Mouse (Mus musculus) layer of hippocampus, postnatal 25 days (tissue): ENCODE measurements around the gene Srp68. TPM values are rescaled to one million over a fixed set of nuclear protein-coding genes. Genes with fewer than 3 reads are reported as not detected.

Experiments
- DNase-seq, 2 experiments: peaks; one replicate each; pipeline ENCODE4 v3.0.0; 2022; ENCODE audit warnings: mixed read lengths in 2 of 2, low spot score in 1 of 2; ENCODE audit errors: extremely low spot score in 1 of 2
- total RNA-seq, 2 experiments: library from RNA; stranded (reverse); gene quantifications; 2 replicates each; pipeline ENCODE4 v1.2.3; 2021

Srp68 gene
- total RNA-seq, 2 experiments from 2014 or later: 61.5 to 61.7 TPM

DNA sequence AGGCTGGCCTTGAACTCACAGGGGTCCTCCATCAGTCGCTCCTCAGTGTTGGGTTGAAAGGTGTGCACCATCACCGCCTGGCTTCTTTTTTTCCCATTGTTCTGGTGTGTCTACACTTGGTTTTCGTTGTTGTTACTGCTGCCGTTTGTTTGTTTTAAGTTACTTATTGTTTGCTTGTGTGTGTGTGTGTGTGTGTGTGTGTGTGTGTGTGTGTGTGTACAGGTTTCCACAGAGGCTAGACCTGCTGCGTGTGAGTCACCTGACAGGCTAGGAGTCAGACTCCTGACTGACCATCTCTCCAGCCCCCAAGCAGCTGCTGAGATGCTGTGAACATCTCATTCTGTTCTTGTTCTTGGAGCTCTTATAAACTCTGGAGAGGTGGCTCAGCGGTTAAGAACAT lies 61.2 kb downstream of the Srp68 start:
- DNase-seq: no peak

DNA sequence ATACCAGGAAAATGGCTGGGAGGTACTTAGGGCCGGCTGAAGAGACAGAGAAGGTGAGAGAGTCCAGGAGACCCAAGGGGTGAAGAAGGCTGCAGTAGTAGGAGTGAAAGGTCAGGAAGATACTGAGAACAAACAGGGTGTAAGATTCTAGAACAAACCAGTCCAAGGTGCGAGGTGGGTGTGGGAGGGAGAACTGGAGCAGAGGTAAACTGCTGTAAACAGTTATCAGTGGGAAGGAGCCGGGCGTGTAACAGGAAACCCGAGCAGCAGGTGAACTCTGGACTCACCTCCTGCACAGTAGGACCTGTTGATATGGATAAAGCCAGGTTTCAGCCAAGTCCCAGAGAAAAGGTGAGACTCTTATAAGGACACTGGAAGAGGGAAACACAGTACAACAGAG lies 63.3 kb downstream of the Srp68 start:
- DNase-seq: no peak

DNA sequence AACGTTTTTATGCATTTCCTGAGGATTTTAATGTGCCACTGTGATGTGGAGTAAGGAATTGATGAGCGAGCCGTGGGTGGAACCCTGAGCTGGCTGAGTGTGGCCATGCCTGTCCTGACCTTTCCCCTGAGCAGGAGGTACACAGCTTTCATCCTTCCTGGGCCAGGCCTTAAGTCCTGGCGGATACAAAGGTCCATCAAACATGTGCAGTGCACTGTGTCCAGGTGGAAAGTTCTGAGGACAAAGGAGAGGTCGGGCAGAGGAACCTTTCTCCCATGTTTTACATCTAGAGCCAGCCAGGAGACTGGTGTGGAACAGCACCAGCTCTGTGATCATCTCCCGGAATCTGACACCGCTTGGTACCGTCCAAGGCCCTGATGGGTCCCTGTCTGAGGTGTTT lies 64.8 kb downstream of the Srp68 start:
- no peak for DNase-seq

DNA sequence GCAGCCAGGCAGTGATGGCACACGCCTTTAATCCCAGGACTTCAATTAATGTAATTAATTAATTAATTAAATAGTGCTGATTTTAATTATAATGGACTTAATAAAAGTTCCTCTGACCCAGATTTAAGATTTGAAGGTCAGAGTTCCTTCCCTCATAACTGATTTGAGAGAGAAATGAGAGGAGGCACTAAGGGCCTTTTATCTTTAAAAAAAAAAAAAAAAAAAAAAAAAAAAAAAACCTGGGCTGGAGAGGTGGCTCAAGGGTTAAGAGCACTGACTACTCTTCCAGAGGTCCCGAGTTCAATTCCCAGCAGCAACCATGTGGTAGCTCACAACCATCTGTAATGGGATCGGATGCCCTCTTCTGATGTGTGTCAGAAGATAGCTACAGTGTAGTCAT lies 65.4 kb downstream of the Srp68 start:
- DNase-seq: no peak

DNA sequence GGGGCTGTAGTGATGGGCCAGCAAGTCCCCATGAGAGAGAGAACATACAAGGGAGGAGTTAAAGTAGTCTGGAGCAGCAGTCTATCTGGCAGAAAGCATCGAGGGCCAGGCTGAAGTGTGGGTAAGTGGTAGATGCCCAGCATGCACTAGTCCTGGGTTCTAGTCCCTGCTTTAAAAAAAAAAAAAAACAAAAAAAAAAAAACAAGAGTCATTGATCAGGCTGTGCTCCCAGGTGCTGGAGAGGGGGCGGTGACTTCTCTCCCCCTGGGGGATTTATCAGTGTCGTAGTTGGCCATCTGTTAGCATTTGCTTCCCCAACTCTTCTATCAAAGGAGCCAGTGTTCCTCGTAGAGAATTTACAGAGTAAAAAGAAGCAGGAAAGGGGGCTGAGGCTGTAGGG lies 67.3 kb downstream of the Srp68 start:
- DNase-seq: no peak

DNA sequence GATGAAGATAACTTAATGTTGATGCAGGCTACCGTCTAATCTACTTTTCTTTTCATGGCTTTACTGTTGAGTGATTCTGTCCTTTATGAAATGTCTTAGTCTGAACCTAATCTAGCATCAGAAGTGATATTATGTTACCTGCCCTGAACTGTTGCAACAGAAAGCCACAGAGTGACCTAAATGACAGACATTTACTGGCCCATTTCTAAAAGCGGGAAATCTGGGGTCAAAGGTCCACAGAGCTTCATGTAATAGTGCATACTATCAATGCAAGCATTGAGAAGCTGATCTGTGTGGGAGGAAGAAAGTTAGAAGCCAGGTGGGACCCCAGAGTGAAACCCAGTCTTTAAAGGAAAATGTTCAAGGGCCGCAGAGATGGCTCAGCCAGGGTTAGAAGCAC lies 70.9 kb downstream of the Srp68 start:
- DNase-seq: no peak

DNA sequence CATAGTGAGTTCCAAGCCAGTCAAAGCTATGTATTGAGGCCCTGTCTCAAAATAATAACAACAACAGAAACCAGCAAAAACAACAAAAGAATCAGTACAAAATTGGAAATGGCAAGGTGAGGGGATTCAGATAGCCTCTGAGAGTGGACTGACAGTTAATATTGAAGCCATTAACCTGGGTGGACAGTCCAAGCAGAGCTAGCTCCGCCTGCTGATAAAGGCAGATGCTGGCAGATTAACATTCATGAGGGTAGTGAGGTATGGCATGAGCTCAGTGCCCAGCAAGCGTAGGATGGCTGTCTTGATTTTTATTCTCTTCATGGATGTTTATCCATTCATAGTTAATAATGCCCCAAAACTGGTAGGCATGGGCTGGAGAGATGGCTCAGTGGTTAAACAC lies 72.9 kb downstream of the Srp68 start:
- DNase-seq: no peak

DNA sequence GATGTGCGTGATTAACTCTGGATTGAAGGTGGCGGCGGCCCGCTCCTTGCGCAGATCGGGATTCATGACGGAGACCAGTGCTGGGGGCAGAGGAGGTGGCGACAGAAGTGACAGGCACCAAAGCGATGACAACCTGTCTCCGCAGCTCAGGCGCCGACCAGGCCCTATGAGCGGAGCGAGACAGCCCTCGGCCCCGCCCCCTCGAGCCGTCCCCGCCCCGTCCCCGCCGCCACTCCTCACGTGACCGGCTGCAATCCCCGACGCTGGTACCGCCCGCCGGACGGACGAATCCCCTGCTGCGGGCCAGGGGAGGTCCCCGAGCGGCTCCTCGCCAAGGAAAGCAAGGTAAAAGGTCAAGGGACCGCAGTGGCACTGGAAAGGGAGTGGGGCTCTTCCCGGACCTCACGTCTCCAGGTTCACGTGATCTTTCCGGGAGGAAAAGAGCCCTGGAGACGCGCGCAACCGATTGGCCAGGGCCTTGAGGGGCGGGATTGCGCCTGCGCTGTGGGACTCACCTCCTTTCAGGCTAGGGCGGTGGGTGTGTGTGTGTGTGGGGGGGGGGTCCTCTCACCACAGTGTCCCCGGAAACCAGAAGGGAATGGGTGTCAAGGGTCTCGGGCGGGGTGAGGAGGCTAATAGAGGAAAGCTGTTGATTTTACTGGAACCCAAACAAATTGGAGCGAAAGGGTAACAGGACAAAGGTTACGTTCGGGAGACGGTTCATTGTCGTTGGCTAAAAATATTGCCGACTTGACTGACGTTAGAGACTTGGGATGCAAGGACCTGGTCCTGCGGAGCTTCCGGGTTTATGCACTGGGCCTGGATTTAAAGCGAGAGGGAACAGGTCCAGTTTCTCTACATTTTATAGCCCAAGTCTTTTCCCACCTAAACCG lies 75.1 kb downstream of the Srp68 start, which contains the start of the genes Ten1 and Acox1:
Gene Ten1, plus strand, starts transcription at position 217 of the 893 bp plus-strand sequence.
Gene Acox1, minus strand, starts transcription at position 407 of the 893 bp plus-strand sequence.
- peak; percentile 94 to 95 for DNase-seq

DNA sequence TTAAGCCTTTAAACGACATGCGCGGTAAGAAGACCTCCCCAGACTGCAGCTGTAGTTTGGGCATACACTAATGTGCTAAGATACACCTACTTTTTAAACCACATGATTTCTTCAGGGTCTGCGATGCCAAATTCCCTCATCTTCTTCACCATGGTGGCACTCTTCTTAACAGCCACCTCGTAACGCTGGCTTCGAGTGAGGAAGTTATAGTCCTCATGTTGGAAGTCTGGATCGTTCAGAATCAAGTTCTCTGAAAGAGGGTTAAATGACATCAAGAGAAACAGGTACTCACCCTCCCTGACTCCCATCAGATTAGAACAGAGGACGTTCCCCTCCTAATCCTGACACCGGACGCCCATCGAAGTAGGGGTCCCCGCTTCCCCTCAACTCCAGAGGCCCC lies 75.9 kb downstream of the Srp68 start:
- DNase-seq: no peak

DNA sequence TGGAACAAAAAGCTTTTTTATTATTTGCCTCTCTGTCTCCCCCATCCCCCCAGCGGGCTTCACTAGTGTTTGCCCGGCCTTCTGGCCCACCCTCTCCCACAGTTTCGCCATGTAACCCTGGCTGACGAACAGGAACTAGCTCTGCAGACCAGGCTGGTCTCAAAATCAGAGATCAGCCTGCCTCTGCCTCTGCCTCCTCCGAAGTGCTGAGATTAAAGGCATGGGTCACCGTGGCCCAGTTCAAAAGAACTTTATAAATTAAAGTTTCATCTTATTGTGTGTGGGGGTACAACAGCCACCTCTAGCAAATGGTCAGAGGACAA lies 76.5 kb downstream of the Srp68 start:
- DNase-seq: no peak

DNA sequence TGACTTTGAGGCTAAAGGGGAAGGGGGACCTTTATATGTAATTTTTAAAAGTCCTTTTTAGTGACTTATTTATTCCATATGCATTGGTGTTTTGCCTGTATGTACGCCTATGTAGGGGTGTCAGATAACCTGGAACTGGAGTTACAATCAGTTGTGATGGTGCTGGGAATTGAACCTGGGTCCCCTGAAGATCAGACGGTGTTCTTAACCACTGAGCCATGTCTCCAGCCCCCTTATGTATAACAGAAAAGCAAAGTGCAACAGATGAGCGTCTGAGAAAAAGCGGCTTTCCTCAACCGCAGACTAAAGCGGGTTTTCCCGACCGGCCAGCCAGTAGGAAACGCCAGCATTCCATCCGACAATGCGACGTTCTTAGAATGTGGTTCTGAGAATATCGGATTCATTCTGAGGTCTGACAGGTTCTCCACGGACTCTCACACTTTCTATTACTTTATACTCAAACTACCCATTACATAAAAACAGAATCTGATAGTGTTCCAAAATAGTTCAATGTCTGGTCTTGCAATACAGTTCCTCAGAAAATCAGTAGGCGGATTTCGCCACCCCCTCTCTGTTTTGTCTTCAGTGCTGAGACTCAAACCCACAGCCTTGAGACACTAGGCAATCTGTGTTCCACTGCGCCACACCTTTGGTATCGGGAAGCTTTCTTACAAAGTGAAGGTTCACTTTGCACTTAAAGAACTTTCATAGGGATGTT lies 77.0 kb downstream of the Srp68 start:
- DNase-seq: no peak

DNA sequence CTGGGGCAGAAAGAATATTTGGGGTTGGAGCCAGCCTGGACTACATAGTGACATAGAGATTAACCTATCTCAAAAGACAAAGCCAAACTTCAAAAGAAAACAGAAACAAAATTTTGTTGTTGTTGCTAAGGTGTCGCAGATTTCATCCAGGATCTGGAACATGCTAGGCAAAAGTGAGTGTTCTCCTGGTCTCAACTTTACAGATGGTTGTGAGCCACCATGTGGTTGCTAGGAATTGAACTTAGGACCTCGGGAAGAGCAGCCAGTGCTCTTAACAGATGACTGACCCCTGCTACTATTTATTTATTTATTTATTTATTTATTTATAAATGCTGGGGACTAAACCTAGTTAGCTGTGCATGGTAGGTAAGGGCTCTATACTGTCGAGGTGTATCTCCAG lies 77.7 kb downstream of the Srp68 start:
- no peak for DNase-seq

DNA sequence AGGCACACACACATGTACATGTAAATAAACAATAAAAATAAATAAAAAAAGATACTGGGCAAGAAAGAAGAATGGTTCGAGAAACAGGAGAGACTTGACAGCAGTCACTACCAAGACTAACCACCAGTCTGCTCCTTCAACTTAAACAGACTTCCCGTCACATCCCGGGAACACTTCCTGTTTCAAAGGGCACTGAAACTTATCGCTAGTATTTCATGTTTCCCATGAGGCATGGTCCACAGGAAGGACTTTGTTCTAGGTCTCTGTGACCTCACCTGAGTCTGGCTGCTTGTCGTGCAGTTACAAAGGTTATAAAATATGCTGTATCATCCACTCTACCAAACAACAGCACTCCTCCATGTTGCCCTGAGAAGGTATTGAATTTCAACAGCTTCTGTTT lies 78.8 kb downstream of the Srp68 start:
- DNase-seq: no peak

Other genes with a start within 250 kb of the Srp68 start
- gene H3f3b, start 246.3 kb downstream of the Srp68 start, total RNA-seq: 100 to 1,000 TPM; 281 to 291 TPM
- 10 to 100 TPM; 19.6 to 23.2 TPM for gene Unk, start 243.9 kb downstream of the Srp68 start, total RNA-seq
- gene Unc13d, start 196.3 kb downstream of the Srp68 start, total RNA-seq: 1 to 10 TPM; 1.3 to 2.4 TPM
- gene Wbp2, start 187.2 kb downstream of the Srp68 start, total RNA-seq: 100 to 1,000 TPM; 390 to 418 TPM
- gene Trim47, start 147.0 kb downstream of the Srp68 start, total RNA-seq: 1 to 10 TPM; 5.6 to 5.9 TPM
- gene Trim65, start 143.1 kb downstream of the Srp68 start, total RNA-seq: 1 to 10 TPM; 6.2 to 7.1 TPM
- 10 to 100 TPM; 59.1 to 62.7 TPM for gene Mrpl38, start 135.3 kb downstream of the Srp68 start, total RNA-seq
- 10 to 100 TPM; 74.6 to 96.0 TPM for gene Fbf1, start 106.1 kb downstream of the Srp68 start, total RNA-seq
- gene Ten1, start 75.4 kb downstream of the Srp68 start, total RNA-seq: 10 to 100 TPM; 41.4 to 45.1 TPM
- 100 to 1,000 TPM; 117 to 118 TPM for gene Acox1, start 75.2 kb downstream of the Srp68 start, total RNA-seq
- under 1 TPM; 0.26 to 0.59 TPM for gene Evpl, start 36.1 kb downstream of the Srp68 start, total RNA-seq
- gene Galr2, start 6.7 kb upstream of the Srp68 start, total RNA-seq: not detected
- 10 to 100 TPM; 85.0 to 87.2 TPM for gene Exoc7, start 33.0 kb upstream of the Srp68 start, total RNA-seq
- gene Foxj1, start 61.2 kb upstream of the Srp68 start, total RNA-seq: 1 to 10 TPM; 5.4 to 7.1 TPM
- 100 to 1,000 TPM; 241 to 258 TPM for gene Rnf157, start 138.8 kb upstream of the Srp68 start, total RNA-seq
- 10 to 100 TPM; 37.0 to 38.3 TPM for gene Ubald2, start 159.9 kb upstream of the Srp68 start, total RNA-seq
- gene Qrich2, start 192.0 kb upstream of the Srp68 start, total RNA-seq: not detected
- gene Prpsap1, start 220.0 kb upstream of the Srp68 start, total RNA-seq: 10 to 100 TPM; 76.4 to 88.4 TPM